ENCODE assay signal across 12 mouse cellular contexts in the genomic region with DNA sequence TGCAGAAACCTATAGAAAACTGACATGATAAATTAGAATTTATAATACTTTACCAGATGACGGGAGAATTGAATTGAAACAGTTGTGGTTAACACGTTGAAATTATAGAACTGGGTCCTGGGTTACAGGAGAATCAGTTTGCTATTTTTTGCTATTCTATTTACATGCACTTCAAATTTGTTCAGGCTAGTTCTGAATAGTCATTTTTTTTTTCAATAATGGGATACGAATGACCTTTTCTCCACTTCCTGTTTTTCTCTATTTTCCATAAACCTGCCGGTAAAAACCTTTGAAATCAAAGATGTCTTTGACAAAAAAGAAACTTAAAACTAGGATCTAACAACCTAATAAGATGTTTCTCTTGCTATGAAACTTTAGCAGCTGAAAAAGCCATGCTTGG. TPM values are rescaled to one million over a fixed set of nuclear protein-coding genes. Genes with fewer than 3 reads are reported as not detected.
A peak's percentile ranks its signal among the peaks of the same experiment; 100 is the strongest.
DNase-seq lines count a peak whose midpoint lies in the region; ATAC-seq and TF ChIP-seq lines count a peak whose summit lies in the region.
"Had no signal": no experiment of that assay in that cellular context is flagged by ENCODE, and none has a peak within 500 bp of the region (broad histone marks: within the 10 kb centered on the region; RNA-seq: fewer than 3 reads in every experiment).

No protein-coding gene starts in this region.

- no peaks in the 10 kb centered on the region for H3K27me3 ChIP-seq in heart, embryonic 11.5 days (ENCODE audit: control insufficient read depth, insufficient read depth, low read length)
- no peaks in the 10 kb centered on the region for H3K27me3 ChIP-seq in lung, embryonic 15.5 days
- H3K27me3 ChIP-seq in myocyte (ENCODE audit: control insufficient read depth, insufficient read depth, insufficient read length) = no peaks in the 10 kb centered on the region
- no peaks in the 10 kb centered on the region for H3K27me3 ChIP-seq in midbrain, embryonic 13.5 days
- H3K27me3 ChIP-seq: forebrain, embryonic 15.5 days; limb, embryonic 13.5 days; neural tube, embryonic 15.5 days had no signal

- TF ChIP-seq POLR2A in lung, adult 2 months (IDR thresholded peaks at IDR 0.05; ENCODE audit: borderline replicate concordance, extremely low read depth, low read depth, low read length) = no peak
- TF ChIP-seq POLR2A in myocyte (IDR thresholded peaks at IDR 0.05; ENCODE audit: insufficient read length, low read depth) = no peak

- H3K27ac ChIP-seq in heart, embryonic 11.5 days (ENCODE audit: low read depth, low read length) = peak overlapping the region; percentile 65
- peak overlapping the region; percentile 88 for H3K27ac ChIP-seq in lung, embryonic 15.5 days
- no peak overlapping the region for H3K27ac ChIP-seq in midbrain, embryonic 13.5 days
- H3K27ac ChIP-seq: forebrain, embryonic 15.5 days; limb, embryonic 13.5 days; neural tube, embryonic 15.5 days had no signal

- H3ac ChIP-seq in myocyte (ENCODE audit: control insufficient read depth, insufficient read length) = no peak overlapping the region

- TF ChIP-seq CTCF in lung, adult 2 months (IDR thresholded peaks at IDR 0.05; ENCODE audit: insufficient read depth, low read length) = no peak

- H3K9ac ChIP-seq in heart, embryonic 11.5 days (ENCODE audit: low read depth, low read length) = no peak overlapping the region
- peak overlapping the region; percentile 16; the same call in 1 of the 2 replicates for H3K9ac ChIP-seq in lung, embryonic 15.5 days
- H3K9ac ChIP-seq in midbrain, embryonic 13.5 days (replicated peaks) = no peak overlapping the region
- H3K9ac ChIP-seq: forebrain, embryonic 15.5 days; limb, embryonic 13.5 days; neural tube, embryonic 15.5 days had no signal

- peaks cover 3% of the 10 kb centered on the region for H3K4me1 ChIP-seq in heart, embryonic 11.5 days (ENCODE audit: control insufficient read depth, insufficient read depth, low read length)
- H3K4me1 ChIP-seq in lung, embryonic 15.5 days = peaks cover 38% of the 10 kb centered on the region
- peaks cover 10% of the 10 kb centered on the region for H3K4me1 ChIP-seq in lung, adult 2 months (ENCODE audit: control insufficient read depth, insufficient read depth, low read length)
- no peaks in the 10 kb centered on the region for H3K4me1 ChIP-seq in midbrain, embryonic 13.5 days (replicated peaks)
- H3K4me1 ChIP-seq: limb, embryonic 13.5 days; neural tube, embryonic 15.5 days had no signal

- H3K9me3 ChIP-seq in heart, embryonic 11.5 days (replicated peaks; ENCODE audit: control insufficient read depth, low read length) = no peaks in the 10 kb centered on the region
- no peaks in the 10 kb centered on the region for H3K9me3 ChIP-seq in lung, embryonic 15.5 days
- H3K9me3 ChIP-seq in midbrain, embryonic 13.5 days = no peaks in the 10 kb centered on the region
- H3K9me3 ChIP-seq: forebrain, embryonic 15.5 days; limb, embryonic 13.5 days; neural tube, embryonic 15.5 days had no signal

- no peaks in the 10 kb centered on the region for H3K36me3 ChIP-seq in heart, embryonic 11.5 days (ENCODE audit: control insufficient read depth, insufficient read depth, low read length)
- no peaks in the 10 kb centered on the region for H3K36me3 ChIP-seq in lung, embryonic 15.5 days
- H3K36me3 ChIP-seq in myocyte (ENCODE audit: control insufficient read depth, insufficient read depth) = no peaks in the 10 kb centered on the region
- no peaks in the 10 kb centered on the region for H3K36me3 ChIP-seq in midbrain, embryonic 13.5 days
- H3K36me3 ChIP-seq: forebrain, embryonic 15.5 days; limb, embryonic 13.5 days; neural tube, embryonic 15.5 days had no signal

- peak overlapping the region; percentile 38 for H3K4me2 ChIP-seq in heart, embryonic 11.5 days
- peak overlapping the region; percentile 39 for H3K4me2 ChIP-seq in lung, embryonic 15.5 days
- peak overlapping the region; percentile 93 for H3K4me2 ChIP-seq in myocyte (ENCODE audit: low read depth)
- no peak overlapping the region for H3K4me2 ChIP-seq in midbrain, embryonic 13.5 days (replicated peaks)
- H3K4me2 ChIP-seq: forebrain, embryonic 15.5 days; neural tube, embryonic 15.5 days had no signal

- 74% methylated on average over 4 of the region's 4 CpGs for WGBS in heart, embryonic 11.5 days (ENCODE audit: insufficient replicate concordance)
- WGBS in lung, embryonic 15.5 days = 52% methylated on average over 4 of the region's 4 CpGs
- WGBS in lung, adult 2 months = 35% methylated on average over 4 of the region's 4 CpGs
- 88% methylated on average over 4 of the region's 4 CpGs for WGBS in midbrain, embryonic 13.5 days

- H3K79me2 ChIP-seq in myocyte (ENCODE audit: control insufficient read depth, insufficient read depth) = no peaks in the 10 kb centered on the region

- H3K4me3 ChIP-seq in heart, embryonic 11.5 days (ENCODE audit: low read depth, low read length) = no peak overlapping the region
- peak overlapping the region; percentile 13 for H3K4me3 ChIP-seq in lung, embryonic 15.5 days
- no peak overlapping the region for H3K4me3 ChIP-seq in lung, adult 2 months (replicated peaks; ENCODE audit: extremely low read depth, low read depth, low read length)
- no peak overlapping the region for H3K4me3 ChIP-seq in myocyte
- H3K4me3 ChIP-seq in midbrain, embryonic 13.5 days (replicated peaks) = no peak overlapping the region
- H3K4me3 ChIP-seq: forebrain, embryonic 15.5 days; limb, embryonic 13.5 days; neural tube, embryonic 15.5 days had no signal

- ATAC-seq in heart, embryonic 11.5 days (replicated peaks; ENCODE audit: insufficient number of reproducible peaks, low FRiP score, low TSS enrichment) = no peak
- no peak for ATAC-seq in lung, embryonic 15.5 days (ENCODE audit: borderline replicate concordance, extremely low read depth, low FRiP score, low TSS enrichment)
- ATAC-seq in inflammation-experienced regulatory T-cells, adult 6 months = peak; percentile 8
- ATAC-seq in midbrain, embryonic 13.5 days = no peak
- ATAC-seq: forebrain, embryonic 15.5 days; midbrain, embryonic 16.5 days had no signal

- intact Hi-C loops in heart, postnatal 14 days (cut with DNase I) = no loop called here

- no peak for DNase-seq in heart, postnatal 14 days
- no peak for DNase-seq in lung, adult 2 months
- DNase-seq in cerebellum, adult 18-20 months = no peak

TF ChIP-seq in myocyte, 11 proteins besides CTCF, POLR2A, EP300 and RAD21:
- TF ChIP-seq USF1 (IDR thresholded peaks at IDR 0.05; ENCODE audit: low read depth) = no peak
- TF ChIP-seq MYOG (IDR thresholded peaks at IDR 0.05; ENCODE audit: control insufficient read depth in 1 of 3, insufficient read depth in 1 of 3, insufficient read length in 2 of 3, low read depth in 2 of 3) = no peak
- no peak for TF ChIP-seq CEBPB (IDR thresholded peaks at IDR 0.05; ENCODE audit: insufficient read depth, poor library complexity, severe bottlenecking)
- TF ChIP-seq SRF (IDR thresholded peaks at IDR 0.05; ENCODE audit: control insufficient read depth, insufficient read length, low read depth) = no peak
- TF ChIP-seq REST (IDR thresholded peaks at IDR 0.05; ENCODE audit: insufficient read depth, insufficient read length) = no peak
- no peak for TF ChIP-seq POLR2AphosphoS2 (IDR thresholded peaks at IDR 0.05; ENCODE audit: insufficient read length, low read depth)
- no peak for TF ChIP-seq MYOD1 (IDR thresholded peaks at IDR 0.05; ENCODE audit: control insufficient read depth in 1 of 3, insufficient read length in 2 of 3, low read depth in 2 of 3)
TF ChIP-seq in myocyte: peak in this region for 0.

RNA-seq across cellular contexts. Expression of a gene that starts 0.7 kb away (rescaled TPM):
- 2.9 and 3.7 TPM in 2 replicates for polyA plus RNA-seq in heart, embryonic 11.5 days (2014; fragmentation: Nextera tagmentation; extraction: Ambion mirVana)
- 10 to 100 TPM; 14.3 to 17.1 TPM for total RNA-seq in heart, postnatal 14 days (2021)
- 5.0 and 5.1 TPM in 2 replicates for polyA plus RNA-seq in lung, embryonic 15.5 days (2015; fragmentation: Nextera tagmentation; extraction: Ambion mirVana)
- polyA plus RNA-seq in lung, adult 2 months (2012; rRNA removed) = 13.7 and 19.8 TPM in 2 replicates
- polyA plus RNA-seq in inflammation-experienced regulatory T-cells, adult 6 months (2017; shearing (Covaris generic)) = 10 to 100 TPM in 1 of 3 experiments, 1 to 10 TPM in 2; 8.6 to 11.1 (median 8.6) TPM
- 5.0 TPM for polyA plus RNA-seq in myocyte (2012; fragmentation: generic; extraction: Trizol)
- 1.8 and 1.9 TPM in 2 replicates for polyA plus RNA-seq in midbrain, embryonic 13.5 days (2015; fragmentation: Nextera tagmentation; extraction: Ambion mirVana)
